Mouse (Mus musculus): ENCODE data around the gene Castor1.

Castor1 gene

GRCm38 (mm10) chr11:4261969-4262368 lies 43.9 kb downstream of the Castor1 start:
- in situ Hi-C loops (cut with MboI): no loop called here

GRCm38 (mm10) chr11:4262847-4263246 lies 44.8 kb downstream of the Castor1 start:
- in situ Hi-C loops (cut with MboI): no loop called here

GRCm38 (mm10) chr11:4263296-4263695 lies 45.3 kb downstream of the Castor1 start:
- in situ Hi-C loops (cut with MboI): no loop called here

- in situ Hi-C loops (cut with MboI): no loop called here
Measured at GRCm38 (mm10) chr11:4264066-4264465, 46.0 kb downstream of the Castor1 start.

- in situ Hi-C loops (cut with MboI): no loop called here
Measured at GRCm38 (mm10) chr11:4266271-4267201, 48.5 kb downstream of the Castor1 start.

GRCm38 (mm10) chr11:4267202-4267578 lies 49.2 kb downstream of the Castor1 start:
- in situ Hi-C loops (cut with MboI): no loop called here

- in situ Hi-C loops (cut with MboI): no loop called here
Measured at GRCm38 (mm10) chr11:4268500-4268899, 50.5 kb downstream of the Castor1 start.

- in situ Hi-C loops (cut with MboI): no loop called here
Measured at GRCm38 (mm10) chr11:4270744-4271459, 52.9 kb downstream of the Castor1 start.

- in situ Hi-C loops (cut with MboI): no loop called here
Measured at GRCm38 (mm10) chr11:4271544-4271943, 53.5 kb downstream of the Castor1 start.
